Mouse (Mus musculus): ENCODE data around the gene Il4ra.

Il4ra gene

GRCm38 (mm10) chr7:125549916-125550315, 2.0 kb upstream of the Il4ra start:
- DNase-seq (ENCODE audit: low spot score) = no peak

- DNase-seq (ENCODE audit: low spot score) = no peak
Measured at GRCm38 (mm10) chr7:125550881-125551381, 989 bp upstream of the Il4ra start.

- no peak for DNase-seq (ENCODE audit: low spot score)
Measured at GRCm38 (mm10) chr7:125552851-125553555, 1.1 kb downstream of the Il4ra start.

- no peak for DNase-seq (ENCODE audit: low spot score)
Measured at GRCm38 (mm10) chr7:125553653-125554428, 1.9 kb downstream of the Il4ra start.

- no peak for DNase-seq (ENCODE audit: low spot score)
Measured at GRCm38 (mm10) chr7:125554456-125555114, 2.7 kb downstream of the Il4ra start.

GRCm38 (mm10) chr7:125555351-125555872, 3.5 kb downstream of the Il4ra start:
- no peak for DNase-seq (ENCODE audit: low spot score)

GRCm38 (mm10) chr7:125556096-125556495, 4.2 kb downstream of the Il4ra start:
- no peak for DNase-seq (ENCODE audit: low spot score)

- no peak for DNase-seq (ENCODE audit: low spot score)
Measured at GRCm38 (mm10) chr7:125556865-125557264, 4.9 kb downstream of the Il4ra start.

- DNase-seq (ENCODE audit: low spot score) = no peak
Measured at GRCm38 (mm10) chr7:125558401-125558945, 6.6 kb downstream of the Il4ra start.

GRCm38 (mm10) chr7:125558997-125559396, 7.1 kb downstream of the Il4ra start:
- no peak for DNase-seq (ENCODE audit: low spot score)

- DNase-seq (ENCODE audit: low spot score) = no peak
Measured at GRCm38 (mm10) chr7:125559537-125559936, 7.6 kb downstream of the Il4ra start.

GRCm38 (mm10) chr7:125560146-125560785, 8.3 kb downstream of the Il4ra start:
- no peak for DNase-seq (ENCODE audit: low spot score)

GRCm38 (mm10) chr7:125561085-125561690, 9.3 kb downstream of the Il4ra start:
- no peak for DNase-seq (ENCODE audit: low spot score)

- no peak for DNase-seq (ENCODE audit: low spot score)
Measured at GRCm38 (mm10) chr7:125562413-125562812, 10.5 kb downstream of the Il4ra start.

GRCm38 (mm10) chr7:125563093-125563492, 11.2 kb downstream of the Il4ra start:
- no peak for DNase-seq (ENCODE audit: low spot score)

GRCm38 (mm10) chr7:125564316-125565024, 12.6 kb downstream of the Il4ra start:
- DNase-seq (ENCODE audit: low spot score) = no peak

- no peak for DNase-seq (ENCODE audit: low spot score)
Measured at GRCm38 (mm10) chr7:125565516-125566285, 13.8 kb downstream of the Il4ra start.

GRCm38 (mm10) chr7:125566420-125566819, 14.5 kb downstream of the Il4ra start:
- no peak for DNase-seq (ENCODE audit: low spot score)

- no peak for DNase-seq (ENCODE audit: low spot score)
Measured at GRCm38 (mm10) chr7:125568888-125569287, 17.0 kb downstream of the Il4ra start.

GRCm38 (mm10) chr7:125571891-125572290, 20.0 kb downstream of the Il4ra start:
- no peak for DNase-seq (ENCODE audit: low spot score)

Data from ovary, postnatal 10 days (tissue).